Comparison of ENCODE assay signal across 36 mouse cellular contexts in the genomic region with DNA sequence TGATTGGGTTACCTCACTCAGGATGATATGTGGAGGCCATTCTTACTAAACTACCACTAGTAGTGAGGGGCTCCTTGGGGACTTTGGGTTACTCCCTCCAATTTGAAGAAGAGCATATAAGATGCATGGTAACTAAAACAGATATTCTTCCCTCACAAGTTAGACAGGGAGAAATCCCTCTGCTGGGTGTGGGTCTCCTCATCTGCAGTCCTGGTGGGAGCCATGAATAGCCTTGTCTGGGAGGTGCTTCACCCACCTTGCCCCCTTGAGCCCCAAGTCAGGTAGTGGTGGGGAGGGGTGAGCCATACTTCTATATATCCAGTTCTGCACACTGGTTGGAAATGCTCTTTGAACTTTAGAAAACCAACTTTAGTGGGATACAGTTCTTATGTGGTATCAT.
"Had no signal": no experiment of that assay in that cellular context is flagged by ENCODE, and none has a peak within 500 bp of the region (broad histone marks: within the 10 kb centered on the region; RNA-seq: fewer than 3 reads in every experiment).

No protein-coding gene starts in this region.

- H3K4me2 ChIP-seq: heart, embryonic 11.5 days; heart, embryonic 12.5 days; heart, embryonic 13.5 days; heart, embryonic 15.5 days; hindbrain, embryonic 12.5 days; hindbrain, embryonic 13.5 days; hindbrain, embryonic 14.5 days; hindbrain, embryonic 15.5 days; intestine, embryonic 15.5 days; kidney, embryonic 15.5 days had no signal

- H3K27ac ChIP-seq: heart, embryonic 13.5 days; heart, embryonic 15.5 days; hindbrain, embryonic 10.5 days; hindbrain, embryonic 12.5 days; hindbrain, embryonic 13.5 days; hindbrain, embryonic 14.5 days; hindbrain, embryonic 15.5 days; hindbrain, postnatal 0 days; intestine, embryonic 15.5 days; kidney, embryonic 15.5 days; kidney, postnatal 0 days; layer of hippocampus, adult 2 months; left cerebral cortex, adult 2 months had no signal

- H3K9me3 ChIP-seq: heart, embryonic 10.5 days; heart, embryonic 12.5 days; heart, embryonic 13.5 days; heart, embryonic 15.5 days; hindbrain, embryonic 10.5 days; hindbrain, embryonic 12.5 days; hindbrain, embryonic 13.5 days; hindbrain, embryonic 15.5 days; intestine, embryonic 15.5 days; kidney, embryonic 15.5 days had no signal

- H3K4me3 ChIP-seq: heart, embryonic 10.5 days; heart, embryonic 12.5 days; heart, embryonic 13.5 days; heart, embryonic 15.5 days; hindbrain, embryonic 10.5 days; hindbrain, embryonic 12.5 days; hindbrain, embryonic 13.5 days; hindbrain, embryonic 15.5 days; intestine, embryonic 15.5 days; kidney, embryonic 15.5 days; layer of hippocampus, adult 2 months; left cerebral cortex, adult 2 months had no signal

- DNase-seq: heart, postnatal 10 days; heart, postnatal 14 days; heart, postnatal 36 days; heart, postnatal 4 days; kidney, adult 11 months; kidney, adult 18-20 months; kidney, adult 2 months; kidney, adult 8-10 months; kidney, adult 9 months; kidney, postnatal 10 days; kidney, postnatal 14 days; kidney, postnatal 25 days; kidney, postnatal 36 days; kidney, postnatal 4 days; layer of hippocampus, adult 9-11 months; layer of hippocampus, postnatal 36 days had no signal

- H3K27me3 ChIP-seq: heart, embryonic 12.5 days; heart, embryonic 13.5 days; heart, embryonic 15.5 days; hindbrain, embryonic 12.5 days; hindbrain, embryonic 13.5 days; hindbrain, embryonic 15.5 days; intestine, embryonic 15.5 days; kidney, embryonic 15.5 days had no signal

- ATAC-seq: hindbrain, embryonic 16.5 days; hindbrain, postnatal 0 days; inflammation-experienced regulatory T-cells, adult 6 months; intestine, embryonic 15.5 days; intestine, embryonic 16.5 days; intestine, postnatal 0 days had no signal

- H3K4me1 ChIP-seq: intestine, embryonic 15.5 days had no signal

- H3K36me3 ChIP-seq: heart, embryonic 10.5 days; heart, embryonic 12.5 days; heart, embryonic 13.5 days; heart, embryonic 15.5 days; hindbrain, embryonic 10.5 days; hindbrain, embryonic 12.5 days; hindbrain, embryonic 13.5 days; hindbrain, embryonic 15.5 days; intestine, embryonic 15.5 days; kidney, embryonic 15.5 days had no signal

- H3K9ac ChIP-seq: heart, embryonic 12.5 days; heart, embryonic 13.5 days; heart, embryonic 15.5 days; hindbrain, embryonic 12.5 days; hindbrain, embryonic 13.5 days; hindbrain, embryonic 14.5 days; hindbrain, embryonic 15.5 days; intestine, embryonic 15.5 days; kidney, embryonic 15.5 days had no signal
